Mouse (Mus musculus): ENCODE results near the gene Gng12. TPM values are rescaled to one million over a fixed set of nuclear protein-coding genes. Genes with fewer than 3 reads are reported as not detected.

The Gng12 gene
- polyA plus RNA-seq, 1 experiment from 2014 or later, result 29.1 TPM

DNA sequence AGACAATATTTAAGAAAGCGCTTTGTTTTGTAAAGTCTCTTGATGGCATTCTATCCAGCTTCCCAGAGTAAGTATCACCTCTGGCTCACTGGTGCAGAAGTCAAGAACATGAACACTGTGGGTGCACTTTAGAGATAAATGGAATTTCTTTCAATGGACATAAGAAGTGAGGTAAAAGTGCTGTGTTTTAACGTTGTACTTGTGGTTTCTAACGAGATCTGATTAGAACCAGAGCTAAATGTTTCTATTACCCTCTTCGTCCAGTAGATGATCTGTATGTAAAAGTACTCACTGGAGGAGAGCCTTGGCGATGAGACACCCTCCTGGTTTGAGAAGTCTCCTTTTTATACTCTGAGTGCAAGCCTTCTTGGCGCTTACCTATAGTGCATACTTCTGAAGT is 92.8 kb downstream of the Gng12 start:
- Histone ChIP-seq H3K4me1 (replicated peaks; ENCODE audit: control insufficient read depth, insufficient read depth, low read length) (no peaks in the 10 kb centered on the region), H3K4me3 (replicated peaks; ENCODE audit: low read length) (no peak overlapping the region), H3K9me3 (ENCODE audit: control insufficient read depth, low read length) (no peaks in the 10 kb centered on the region), H3K4me2 (ENCODE audit: low read length) (no peak overlapping the region), H3K27ac (ENCODE audit: low read length) (no peak overlapping the region), H3K9ac (replicated peaks; ENCODE audit: low read depth, low read length) (no peak overlapping the region), H3K36me3 (ENCODE audit: control insufficient read depth, insufficient read depth) (no peaks in the 10 kb centered on the region), H3K27me3 (replicated peaks; ENCODE audit: control insufficient read depth, insufficient read depth, low read length) (no peaks in the 10 kb centered on the region)
- no peak for ATAC-seq
- 82% methylated on average over 6 of the region's 6 CpGs for WGBS

DNA sequence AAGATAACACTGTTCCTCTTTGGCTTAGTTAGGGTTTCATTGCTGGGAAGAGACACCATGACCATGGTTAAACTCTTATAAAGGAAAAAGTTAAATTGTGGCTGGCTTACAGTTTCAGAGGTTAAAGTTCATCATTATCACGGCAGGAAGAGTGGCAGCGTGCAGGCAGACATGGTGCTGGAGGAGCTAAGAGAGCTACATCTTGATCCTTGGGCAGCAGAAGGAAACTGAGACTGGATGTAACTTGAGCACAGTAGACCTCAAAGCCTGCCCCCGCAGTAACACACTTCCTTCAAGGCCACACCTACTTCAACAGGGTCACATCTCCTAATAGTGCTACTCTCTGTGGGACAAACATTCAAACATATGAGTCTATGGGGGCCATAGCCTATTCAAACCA is 93.3 kb downstream of the Gng12 start:
- H3K9me3 ChIP-seq (ENCODE audit: control insufficient read depth, low read length), result no peaks in the 10 kb centered on the region
- WGBS, result 89% methylated on average over 3 of the region's 3 CpGs
- no peaks in the 10 kb centered on the region for H3K27me3 ChIP-seq (replicated peaks; ENCODE audit: control insufficient read depth, insufficient read depth, low read length)
- no peaks in the 10 kb centered on the region for H3K4me1 ChIP-seq (replicated peaks; ENCODE audit: control insufficient read depth, insufficient read depth, low read length)
- H3K27ac ChIP-seq (ENCODE audit: low read length), result no peak overlapping the region
- H3K36me3 ChIP-seq (ENCODE audit: control insufficient read depth, insufficient read depth), result no peaks in the 10 kb centered on the region
- no peak overlapping the region for H3K9ac ChIP-seq (replicated peaks; ENCODE audit: low read depth, low read length)
- no peak overlapping the region for H3K4me2 ChIP-seq (ENCODE audit: low read length)
- H3K4me3 ChIP-seq (replicated peaks; ENCODE audit: low read length), result no peak overlapping the region
- no peak for ATAC-seq

DNA sequence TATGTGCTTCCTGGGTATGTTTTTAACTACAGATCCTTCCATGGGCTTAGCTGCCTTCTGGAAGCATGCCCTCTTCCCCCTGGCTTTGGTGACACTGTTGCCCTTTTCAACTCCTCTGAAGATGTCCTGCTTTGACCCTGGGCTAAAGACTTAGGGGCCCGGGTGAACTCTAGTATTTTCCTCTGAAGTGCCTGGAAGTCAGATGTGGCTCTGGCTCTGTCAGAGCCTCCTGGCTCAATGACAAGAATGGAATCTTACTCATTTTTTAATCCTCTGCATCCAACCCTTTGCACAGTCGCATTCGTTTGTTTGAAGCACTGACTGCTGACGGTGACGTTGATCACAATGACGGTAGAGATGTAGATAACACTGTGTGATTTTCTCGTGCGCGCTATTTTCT is 96.0 kb downstream of the Gng12 start:
- Histone ChIP-seq H3K4me3 (replicated peaks; ENCODE audit: low read length) (no peak overlapping the region), H3K9ac (replicated peaks; ENCODE audit: low read depth, low read length) (no peak overlapping the region), H3K9me3 (ENCODE audit: control insufficient read depth, low read length) (no peaks in the 10 kb centered on the region), H3K36me3 (ENCODE audit: control insufficient read depth, insufficient read depth) (no peaks in the 10 kb centered on the region), H3K4me1 (replicated peaks; ENCODE audit: control insufficient read depth, insufficient read depth, low read length) (no peaks in the 10 kb centered on the region), H3K4me2 (ENCODE audit: low read length) (no peak overlapping the region), H3K27me3 (replicated peaks; ENCODE audit: control insufficient read depth, insufficient read depth, low read length) (no peaks in the 10 kb centered on the region), H3K27ac (ENCODE audit: low read length) (no peak overlapping the region)
- no peak for ATAC-seq
- 84% methylated on average over 9 of the region's 9 CpGs for WGBS

DNA sequence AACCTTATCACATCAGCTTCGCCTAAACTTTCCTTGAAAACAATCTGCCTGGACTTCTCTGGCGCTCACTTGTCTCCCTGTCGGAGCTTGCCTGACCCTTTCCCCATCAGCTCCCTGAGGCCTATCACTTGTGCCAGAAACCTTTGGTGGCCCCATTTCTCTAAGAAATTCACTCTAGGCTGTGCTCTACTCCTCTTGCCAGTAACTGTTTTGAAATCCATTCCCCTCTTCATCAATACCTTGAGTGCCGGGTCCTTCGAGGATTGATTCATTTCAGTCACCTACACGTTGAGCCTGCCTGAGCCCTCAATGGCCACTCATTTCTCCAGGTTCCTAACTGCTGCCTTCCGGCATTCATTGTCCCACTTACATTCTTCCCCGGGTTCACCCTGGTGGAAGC is 96.6 kb downstream of the Gng12 start:
- Histone ChIP-seq H3K4me3 (replicated peaks; ENCODE audit: low read length) (no peak overlapping the region), H3K27me3 (replicated peaks; ENCODE audit: control insufficient read depth, insufficient read depth, low read length) (no peaks in the 10 kb centered on the region), H3K9ac (replicated peaks; ENCODE audit: low read depth, low read length) (no peak overlapping the region), H3K9me3 (ENCODE audit: control insufficient read depth, low read length) (no peaks in the 10 kb centered on the region), H3K4me2 (ENCODE audit: low read length) (no peak overlapping the region), H3K36me3 (ENCODE audit: control insufficient read depth, insufficient read depth) (no peaks in the 10 kb centered on the region), H3K27ac (ENCODE audit: low read length) (no peak overlapping the region), H3K4me1 (replicated peaks; ENCODE audit: control insufficient read depth, insufficient read depth, low read length) (no peaks in the 10 kb centered on the region)
- WGBS, result 95% methylated on average over 8 of the region's 8 CpGs
- no peak for ATAC-seq

DNA sequence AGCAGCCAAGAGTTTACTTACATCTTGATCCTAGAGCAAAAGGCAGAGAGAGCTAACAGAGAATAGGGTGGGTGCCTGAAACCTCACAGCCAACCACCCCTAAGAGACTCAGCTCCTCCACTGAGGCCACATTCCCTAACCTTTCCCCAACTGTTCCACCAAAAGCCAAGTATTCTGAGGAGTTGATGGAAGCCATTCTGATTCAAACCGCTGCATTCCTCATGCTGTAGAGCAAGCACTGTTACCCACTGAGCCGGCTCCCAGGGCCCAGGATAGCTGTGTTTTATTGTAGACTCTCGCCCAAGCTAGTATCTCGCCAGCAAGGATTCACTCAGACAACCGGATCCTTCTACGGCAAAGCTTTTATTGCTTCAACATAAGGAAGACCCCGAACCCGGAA is 98.8 kb downstream of the Gng12 start:
- WGBS, result 93% methylated on average over 8 of the region's 8 CpGs
- H3K4me3 ChIP-seq (replicated peaks; ENCODE audit: low read length), result no peak overlapping the region
- no peaks in the 10 kb centered on the region for H3K36me3 ChIP-seq (ENCODE audit: control insufficient read depth, insufficient read depth)
- no peaks in the 10 kb centered on the region for H3K9me3 ChIP-seq (ENCODE audit: control insufficient read depth, low read length)
- H3K4me2 ChIP-seq (ENCODE audit: low read length), result no peak overlapping the region
- no peak overlapping the region for H3K9ac ChIP-seq (replicated peaks; ENCODE audit: low read depth, low read length)
- ATAC-seq, result no peak
- no peaks in the 10 kb centered on the region for H3K27me3 ChIP-seq (replicated peaks; ENCODE audit: control insufficient read depth, insufficient read depth, low read length)
- H3K27ac ChIP-seq (ENCODE audit: low read length), result no peak overlapping the region
- H3K4me1 ChIP-seq (replicated peaks; ENCODE audit: control insufficient read depth, insufficient read depth, low read length), result no peaks in the 10 kb centered on the region

DNA sequence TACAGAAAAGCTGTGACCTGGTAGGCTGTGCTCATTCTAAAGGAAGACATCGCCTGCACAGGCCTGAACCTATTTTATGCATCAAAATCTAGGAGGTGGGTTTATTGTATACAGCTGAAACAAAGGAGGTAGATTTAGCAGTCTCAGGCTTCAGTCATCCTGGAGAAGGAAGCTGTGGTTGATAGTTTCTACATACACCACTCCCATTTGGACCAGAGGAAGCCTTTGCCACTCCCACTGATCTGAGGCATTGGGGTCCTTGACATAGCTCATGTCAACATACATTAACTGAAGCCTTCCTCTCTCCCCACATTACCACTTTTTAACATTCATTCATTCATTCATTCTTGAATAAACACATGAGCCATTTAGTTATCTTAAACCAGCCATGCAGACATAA is 99.6 kb downstream of the Gng12 start:
- no peaks in the 10 kb centered on the region for H3K27me3 ChIP-seq (replicated peaks; ENCODE audit: control insufficient read depth, insufficient read depth, low read length)

DNA sequence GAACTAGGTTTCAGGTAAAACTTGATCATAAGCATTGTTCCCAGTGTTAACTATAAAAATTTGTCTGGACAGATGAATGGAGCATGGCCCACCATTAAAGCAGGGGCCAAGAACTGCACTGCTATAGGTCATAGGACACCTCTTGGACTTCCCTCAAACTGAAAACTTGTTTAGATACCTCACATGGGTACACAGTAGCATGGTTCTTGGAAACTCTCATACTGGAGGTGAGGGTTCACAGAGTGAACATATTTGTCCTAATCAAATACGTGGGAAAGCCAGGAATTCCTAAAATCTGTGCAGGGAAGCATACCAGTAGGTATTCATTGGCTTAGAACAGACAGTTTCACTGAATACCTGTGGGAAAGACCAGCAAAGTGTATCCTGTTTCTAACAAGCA is 100.1 kb downstream of the Gng12 start:
- Histone ChIP-seq H3K36me3 (ENCODE audit: control insufficient read depth, insufficient read depth) (no peaks in the 10 kb centered on the region), H3K9me3 (ENCODE audit: control insufficient read depth, low read length) (no peaks in the 10 kb centered on the region), H3K4me2 (ENCODE audit: low read length) (no peak overlapping the region), H3K9ac (replicated peaks; ENCODE audit: low read depth, low read length) (no peak overlapping the region), H3K27me3 (replicated peaks; ENCODE audit: control insufficient read depth, insufficient read depth, low read length) (no peaks in the 10 kb centered on the region), H3K4me3 (replicated peaks; ENCODE audit: low read length) (no peak overlapping the region), H3K27ac (ENCODE audit: low read length) (no peak overlapping the region), H3K4me1 (replicated peaks; ENCODE audit: control insufficient read depth, insufficient read depth, low read length) (no peaks in the 10 kb centered on the region)
- WGBS, result 90% methylated on average over 1 of the region's 1 CpGs
- no peak for ATAC-seq

More for the DNA sequence above, 99.6 kb downstream of the Gng12 start:
- no peak overlapping the region for H3K27ac ChIP-seq (ENCODE audit: low read length)
- no peaks in the 10 kb centered on the region for H3K4me1 ChIP-seq (replicated peaks; ENCODE audit: control insufficient read depth, insufficient read depth, low read length)
- no peak for ATAC-seq
- H3K9ac ChIP-seq (replicated peaks; ENCODE audit: low read depth, low read length), result no peak overlapping the region
- H3K4me3 ChIP-seq (replicated peaks; ENCODE audit: low read length), result no peak overlapping the region
- whole genome bisulfite sequencing, result 96% methylated on average over 1 of the region's 1 CpGs
- H3K36me3 ChIP-seq (ENCODE audit: control insufficient read depth, insufficient read depth), result no peaks in the 10 kb centered on the region
- H3K9me3 ChIP-seq (ENCODE audit: control insufficient read depth, low read length), result no peaks in the 10 kb centered on the region
- no peak overlapping the region for H3K4me2 ChIP-seq (ENCODE audit: low read length)

DNA sequence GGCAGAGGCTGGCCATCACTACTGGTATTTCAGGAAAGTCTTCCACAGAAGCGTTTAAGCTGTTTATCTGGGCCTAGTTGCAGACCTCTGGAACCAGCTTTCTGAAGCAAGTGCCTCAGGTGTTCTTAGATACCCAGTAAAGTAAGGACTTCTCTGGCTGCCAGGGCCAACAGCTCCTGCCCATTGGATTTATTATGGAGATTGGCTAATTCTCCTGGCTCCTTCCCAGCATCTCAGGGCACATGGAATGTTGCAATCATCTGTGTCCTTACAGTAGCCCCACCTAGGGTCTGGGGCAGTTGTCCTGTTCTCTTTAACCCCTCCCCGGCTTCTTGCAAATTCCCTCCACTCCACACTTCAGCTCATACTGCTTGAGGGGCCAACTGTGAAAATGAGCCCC is 102.4 kb downstream of the Gng12 start:
- Histone ChIP-seq H3K4me3 (replicated peaks; ENCODE audit: low read length) (no peak overlapping the region), H3K9me3 (ENCODE audit: control insufficient read depth, low read length) (no peaks in the 10 kb centered on the region), H3K36me3 (ENCODE audit: control insufficient read depth, insufficient read depth) (no peaks in the 10 kb centered on the region), H3K9ac (replicated peaks; ENCODE audit: low read depth, low read length) (no peak overlapping the region), H3K27me3 (replicated peaks; ENCODE audit: control insufficient read depth, insufficient read depth, low read length) (no peaks in the 10 kb centered on the region), H3K27ac (ENCODE audit: low read length) (no peak overlapping the region), H3K4me1 (replicated peaks; ENCODE audit: control insufficient read depth, insufficient read depth, low read length) (no peaks in the 10 kb centered on the region), H3K4me2 (ENCODE audit: low read length) (no peak overlapping the region)
- ATAC-seq, result no peak
- 75% methylated on average over 2 of the region's 2 CpGs for WGBS

DNA sequence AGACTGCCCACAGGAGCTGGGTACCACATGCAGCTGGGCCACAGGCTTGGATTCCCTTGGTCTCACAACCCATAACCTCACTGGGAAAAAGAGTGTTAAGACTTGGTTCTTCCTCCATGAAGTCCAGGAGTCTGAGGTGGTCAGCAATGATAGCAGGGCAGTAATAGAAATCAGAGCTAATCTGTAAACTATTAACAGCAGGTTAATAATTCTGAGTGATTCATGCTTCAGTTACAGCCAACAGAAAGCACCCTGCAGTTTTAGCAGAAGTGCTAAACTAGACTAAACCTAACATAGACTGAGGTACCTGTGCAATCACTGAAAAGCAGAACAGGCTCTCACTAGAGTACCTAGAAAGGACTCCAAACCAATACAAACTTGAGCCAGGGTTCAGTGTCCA is 103.6 kb downstream of the Gng12 start:
- Histone ChIP-seq H3K4me3 (replicated peaks; ENCODE audit: low read length) (no peak overlapping the region), H3K4me1 (replicated peaks; ENCODE audit: control insufficient read depth, insufficient read depth, low read length) (no peaks in the 10 kb centered on the region), H3K27me3 (replicated peaks; ENCODE audit: control insufficient read depth, insufficient read depth, low read length) (no peaks in the 10 kb centered on the region), H3K4me2 (ENCODE audit: low read length) (no peak overlapping the region), H3K27ac (ENCODE audit: low read length) (no peak overlapping the region), H3K36me3 (ENCODE audit: control insufficient read depth, insufficient read depth) (no peaks in the 10 kb centered on the region), H3K9ac (replicated peaks; ENCODE audit: low read depth, low read length) (no peak overlapping the region), H3K9me3 (ENCODE audit: control insufficient read depth, low read length) (no peaks in the 10 kb centered on the region)
- no peak for ATAC-seq

DNA sequence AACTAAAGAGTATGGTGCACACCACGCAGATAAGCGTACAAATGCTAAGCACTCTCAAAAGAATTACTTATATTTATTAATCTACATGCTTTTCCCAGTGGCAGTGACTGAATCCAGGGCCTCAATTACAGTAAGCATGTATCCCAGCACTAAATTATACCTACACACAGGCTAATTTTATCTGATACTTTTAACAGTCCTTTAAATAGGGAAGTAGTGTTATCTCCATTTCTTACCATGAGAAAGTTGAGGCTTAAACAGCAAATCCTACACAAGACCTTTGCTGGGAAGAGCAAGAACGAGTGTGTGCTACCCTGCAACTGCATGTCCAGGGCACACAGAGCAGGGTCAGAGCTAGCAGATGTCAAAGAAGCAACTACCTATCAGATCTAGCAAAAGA is 113.7 kb downstream of the Gng12 start:
- Histone ChIP-seq H3K9me3 (ENCODE audit: control insufficient read depth, low read length) (no peaks in the 10 kb centered on the region), H3K9ac (replicated peaks; ENCODE audit: low read depth, low read length) (no peak overlapping the region), H3K36me3 (ENCODE audit: control insufficient read depth, insufficient read depth) (no peaks in the 10 kb centered on the region), H3K4me2 (ENCODE audit: low read length) (no peak overlapping the region), H3K4me3 (replicated peaks; ENCODE audit: low read length) (no peak overlapping the region), H3K27ac (ENCODE audit: low read length) (no peak overlapping the region), H3K27me3 (replicated peaks; ENCODE audit: control insufficient read depth, insufficient read depth, low read length) (no peaks in the 10 kb centered on the region), H3K4me1 (replicated peaks; ENCODE audit: control insufficient read depth, insufficient read depth, low read length) (no peaks in the 10 kb centered on the region)
- no peak for ATAC-seq
- WGBS, result 85% methylated on average over 3 of the region's 3 CpGs

All from forebrain, embryonic 16.5 days (tissue).